Mouse (Mus musculus): Measurements from ENCODE around the gene Mtcl1. TPM values are rescaled to one million over a fixed set of nuclear protein-coding genes. Genes with fewer than 3 reads are reported as not detected.

Mtcl1 gene
- polyA plus RNA-seq, 1 experiment from 2014 or later, result 27.7 TPM

Other genes starting within 250 kb of the Mtcl1 start
- 72.6 and 82.6 TPM in 2 replicates for gene Rab12, start 70.0 kb upstream of the Mtcl1 start, polyA plus RNA-seq (2015; fragmentation: Nextera tagmentation; extraction: Ambion mirVana)
- 0.14 TPM in 1 of 2 replicates, not detected in the other for gene Themis3, start 144.9 kb upstream of the Mtcl1 start, polyA plus RNA-seq (2015; fragmentation: Nextera tagmentation; extraction: Ambion mirVana)